Mouse (Mus musculus) heart, adult 2 months (tissue): Measurements from ENCODE around the gene Ttc13.

Source experiments
- CTCF ChIP-seq: fragments of 200-600 bp; IDR thresholded peaks from 2 replicates; pipeline ENCODE4 v1.8.1; 2022; ENCODE audit warnings: antibody characterized with exemption, mild to moderate bottlenecking, moderate library complexity
- POLR2A ChIP-seq: fragments of 200-500 bp; IDR thresholded peaks from 2 replicates; pipeline ENCODE4 v1.6.1; 2011; ENCODE audit warnings: mild to moderate bottlenecking, low read depth, low read length, control low read depth; ENCODE audit not compliant: insufficient read depth

- TF ChIP-seq POLR2A (no peak; the same call in 1 of the 2 replicates), CTCF (no peak)
Measured at GRCm38 (mm10) chr8:124662446-124663111, 59.2 kb downstream of the Ttc13 start.
